Mouse (Mus musculus): ENCODE results near the gene Exoc4.

- TF ChIP-seq GATA1 (IDR thresholded peaks at IDR 0.05; ENCODE audit: borderline replicate concordance, low read length) (no peak), CTCF (IDR thresholded peaks at IDR 0.05; ENCODE audit: low read depth, low read length) (no peak), TAL1 (conservative IDR thresholded peaks at IDR 0.05; ENCODE audit: low read depth, low read length) (no peak)
These were observed 59.8 kb downstream of the Exoc4 start for GRCm38 (mm10) chr6:33308646-33309045.

All from G1E (cell line).